Mouse (Mus musculus) right cerebral cortex, postnatal 10 days (tissue): ENCODE results near the gene Etv5.

Experiments
- DNase-seq, 2 experiments: peaks; one replicate each; pipeline ENCODE4 v3.0.0; 2021; ENCODE audit warnings: low spot score in 2 of 2

Etv5 gene

GRCm38 (mm10) chr16:22439499-22440177 lies at the start of gene Etv5:
TSS of gene Etv5 (minus strand) at chr16:22439719.
- peak; percentile 100 for DNase-seq

- no peak for DNase-seq
Measured at GRCm38 (mm10) chr16:22483900-22484299, 44.4 kb upstream of the Etv5 start.

GRCm38 (mm10) chr16:22479322-22479721 lies 39.8 kb upstream of the Etv5 start:
- DNase-seq: no peak

GRCm38 (mm10) chr16:22471728-22472127 lies 32.2 kb upstream of the Etv5 start:
- DNase-seq: peak in 1 of 2 experiments; percentile 24

GRCm38 (mm10) chr16:22469385-22469784 lies 29.9 kb upstream of the Etv5 start:
- peak in 1 of 2 experiments; percentile 15 for DNase-seq

- peak in 1 of 2 experiments; percentile 11 for DNase-seq
Measured at GRCm38 (mm10) chr16:22467111-22467510, 27.6 kb upstream of the Etv5 start.

GRCm38 (mm10) chr16:22466381-22466780 lies 26.9 kb upstream of the Etv5 start:
- DNase-seq: peak in 1 of 2 experiments; percentile 13

GRCm38 (mm10) chr16:22462220-22462619 lies 22.7 kb upstream of the Etv5 start:
- DNase-seq: peak in 1 of 2 experiments; percentile 15

- DNase-seq: peak in 1 of 2 experiments; percentile 7
Measured at GRCm38 (mm10) chr16:22461728-22462127, 22.2 kb upstream of the Etv5 start.

- peak in 1 of 2 experiments; percentile 2 for DNase-seq
Measured at GRCm38 (mm10) chr16:22460960-22461359, 21.4 kb upstream of the Etv5 start.

- DNase-seq: no peak
Measured at GRCm38 (mm10) chr16:22452082-22452481, 12.6 kb upstream of the Etv5 start.

- DNase-seq: no peak
Measured at GRCm38 (mm10) chr16:22448093-22448492, 8.6 kb upstream of the Etv5 start.

- DNase-seq: peak; percentile 47 to 48
Measured at GRCm38 (mm10) chr16:22444786-22445185, 5.3 kb upstream of the Etv5 start.

- no peak for DNase-seq
Measured at GRCm38 (mm10) chr16:22442202-22442601, 2.7 kb upstream of the Etv5 start.

GRCm38 (mm10) chr16:22441317-22441716 lies 1.8 kb upstream of the Etv5 start:
- no peak for DNase-seq

GRCm38 (mm10) chr16:22440269-22440668 lies 750 bp upstream of the Etv5 start:
- peak; percentile 77 to 83 for DNase-seq

GRCm38 (mm10) chr16:22438441-22439373 lies 812 bp downstream of the Etv5 start:
- peak; percentile 91 for DNase-seq

- no peak for DNase-seq
Measured at GRCm38 (mm10) chr16:22436106-22436505, 3.4 kb downstream of the Etv5 start.

- DNase-seq: no peak
Measured at GRCm38 (mm10) chr16:22434530-22434929, 5.0 kb downstream of the Etv5 start.

- no peak for DNase-seq
Measured at GRCm38 (mm10) chr16:22433944-22434343, 5.6 kb downstream of the Etv5 start.

- no peak for DNase-seq
Measured at GRCm38 (mm10) chr16:22431773-22432172, 7.7 kb downstream of the Etv5 start.

- DNase-seq: no peak
Measured at GRCm38 (mm10) chr16:22431335-22431734, 8.2 kb downstream of the Etv5 start.
